Mouse (Mus musculus): ENCODE data around the gene Cadm4.

The Cadm4 gene

GRCm38 (mm10) chr7:24481474-24482207 is at the start of gene Cadm4:
Gene Cadm4, plus strand, starts transcription at chr7:24482023.
- DNase-seq (ENCODE audit: low spot score) = peak; percentile 87

- no peak for DNase-seq (ENCODE audit: low spot score)
Observed at GRCm38 (mm10) chr7:24435305-24435704, 46.5 kb upstream of the Cadm4 start.

DNA sequence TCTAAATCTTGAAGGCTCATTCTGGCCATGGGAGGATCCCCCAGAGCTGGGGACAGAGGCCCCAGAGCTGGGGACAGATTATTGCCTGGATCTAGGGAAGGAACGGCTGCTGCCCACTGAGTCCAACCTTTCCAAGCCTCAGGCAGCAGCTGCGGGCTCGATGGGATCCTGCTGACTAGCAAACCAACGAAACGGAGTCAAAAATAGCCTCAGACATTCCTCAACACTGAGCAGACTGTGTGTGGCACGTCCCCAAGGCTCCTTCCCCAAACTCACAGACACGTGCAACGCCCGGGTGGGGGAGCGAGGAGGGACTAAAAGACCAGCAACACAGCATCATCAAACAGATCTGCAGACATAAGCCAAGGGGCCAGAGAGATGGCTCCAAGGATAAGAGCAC is 43.8 kb upstream of the Cadm4 start:
- DNase-seq (ENCODE audit: low spot score) = no peak

GRCm38 (mm10) chr7:24439191-24439590 is 42.6 kb upstream of the Cadm4 start:
- DNase-seq (ENCODE audit: low spot score) = no peak

DNA sequence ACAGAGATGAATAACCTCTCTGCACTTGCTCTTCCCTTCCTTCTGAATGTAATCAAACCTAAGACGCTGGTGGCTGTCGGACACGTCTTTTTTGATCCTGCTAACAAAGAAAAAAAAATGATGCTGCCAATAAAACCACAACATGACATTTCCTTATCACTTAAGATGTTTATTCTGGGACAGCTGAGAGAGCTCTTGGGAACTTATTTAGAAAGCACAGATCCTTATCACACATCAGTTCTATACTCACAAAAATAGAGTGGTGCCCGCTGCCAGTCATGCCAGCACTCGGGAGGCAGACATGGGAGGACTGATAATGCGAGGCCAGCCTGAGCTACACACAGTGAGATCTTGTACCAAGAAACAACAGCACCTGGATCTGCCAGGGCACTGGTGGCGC is 41.9 kb upstream of the Cadm4 start:
- no peak for DNase-seq (ENCODE audit: low spot score)

DNA sequence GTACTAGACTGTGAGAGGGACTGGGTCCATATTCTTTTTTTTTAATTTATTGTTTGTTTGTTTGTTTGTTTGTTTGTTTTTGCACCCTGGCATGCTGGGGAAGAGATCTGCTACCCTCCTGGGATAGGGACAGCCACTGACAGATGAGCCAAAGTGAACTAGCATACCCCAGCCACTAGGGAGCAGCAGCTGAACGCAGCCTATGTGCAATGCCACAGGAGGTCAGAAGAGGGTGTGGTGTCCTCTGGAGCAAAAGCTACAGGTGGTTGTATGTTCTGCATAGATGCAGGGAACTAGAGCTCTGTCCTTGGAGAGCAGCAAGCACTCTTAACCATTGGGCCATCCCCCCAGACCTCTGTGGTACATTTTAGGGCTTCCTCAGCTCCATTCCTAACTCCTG is 40.0 kb upstream of the Cadm4 start:
- DNase-seq (ENCODE audit: low spot score) = peak; percentile 70

GRCm38 (mm10) chr7:24442313-24442712 is 39.5 kb upstream of the Cadm4 start:
- DNase-seq (ENCODE audit: low spot score) = no peak

GRCm38 (mm10) chr7:24445266-24445926 is 36.4 kb upstream of the Cadm4 start:
- DNase-seq (ENCODE audit: low spot score) = no peak

GRCm38 (mm10) chr7:24446697-24447340 is 35.0 kb upstream of the Cadm4 start:
- no peak for DNase-seq (ENCODE audit: low spot score)

DNA sequence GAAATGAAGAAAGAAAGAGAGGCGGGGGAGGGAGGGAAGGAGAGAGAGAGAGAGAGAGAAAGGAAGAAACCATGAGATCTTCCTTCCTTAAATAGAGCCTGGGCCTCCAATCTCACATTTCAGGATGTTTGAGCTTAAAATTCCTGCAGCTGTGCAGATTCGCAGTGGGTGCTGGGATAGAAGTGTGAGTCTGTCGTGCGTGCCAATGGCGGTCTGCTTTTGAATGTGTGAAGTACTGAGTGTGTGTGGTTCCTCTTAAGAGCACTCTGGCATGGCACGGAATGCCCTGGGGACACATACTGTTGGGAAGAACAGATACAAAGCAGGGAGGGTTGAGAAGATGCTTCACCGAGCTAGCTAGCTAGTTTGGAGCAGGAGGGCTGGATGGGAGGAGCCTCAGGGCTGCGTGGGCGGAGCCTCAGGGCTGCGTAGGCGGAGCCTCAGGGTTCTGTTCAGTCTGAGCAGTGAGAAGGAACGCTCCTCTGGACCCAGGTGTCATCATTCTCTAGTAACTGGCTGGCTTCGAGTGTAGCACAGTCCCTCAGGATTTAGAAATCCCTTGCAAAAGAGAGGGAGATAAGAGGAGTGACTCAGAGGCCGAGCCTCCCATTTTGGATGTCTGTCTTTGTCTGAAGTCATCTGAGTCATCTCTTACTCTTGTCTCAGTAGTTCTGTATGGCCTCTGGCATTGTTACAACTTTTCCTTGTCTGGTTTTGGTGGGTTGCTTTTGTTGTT is 32.9 kb upstream of the Cadm4 start:
- peak; percentile 20 for DNase-seq (ENCODE audit: low spot score)

GRCm38 (mm10) chr7:24450585-24451017 is 31.2 kb upstream of the Cadm4 start:
- no peak for DNase-seq (ENCODE audit: low spot score)

DNA sequence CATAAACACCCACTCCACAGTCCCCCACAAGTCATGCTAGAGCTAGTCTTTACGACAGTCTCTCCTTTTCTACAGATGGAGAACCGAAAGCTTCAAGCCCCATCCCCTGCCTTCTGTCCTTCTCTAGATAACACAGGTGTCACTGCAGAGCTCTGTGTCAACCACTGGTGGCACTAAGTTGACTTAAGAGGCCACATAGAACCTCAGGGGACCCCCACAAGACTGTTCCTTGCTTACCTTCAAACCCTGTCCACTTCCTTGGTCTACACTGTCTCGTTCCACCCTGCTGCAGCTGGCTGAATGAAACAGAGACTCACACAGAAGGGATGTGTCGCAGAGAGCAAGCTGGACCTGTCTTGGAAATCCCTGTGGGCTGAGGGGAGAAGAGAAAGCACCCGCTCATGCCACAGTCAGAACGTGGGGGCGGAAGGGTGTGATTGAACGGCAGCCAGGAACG is 29.9 kb upstream of the Cadm4 start, which contains the start of gene Irgc1:
TSS of gene Irgc1 (minus strand) at position 443 of the 457 bp plus-strand sequence.
- DNase-seq (ENCODE audit: low spot score) = no peak

GRCm38 (mm10) chr7:24454199-24454598 is 27.6 kb upstream of the Cadm4 start:
- DNase-seq (ENCODE audit: low spot score) = no peak

DNA sequence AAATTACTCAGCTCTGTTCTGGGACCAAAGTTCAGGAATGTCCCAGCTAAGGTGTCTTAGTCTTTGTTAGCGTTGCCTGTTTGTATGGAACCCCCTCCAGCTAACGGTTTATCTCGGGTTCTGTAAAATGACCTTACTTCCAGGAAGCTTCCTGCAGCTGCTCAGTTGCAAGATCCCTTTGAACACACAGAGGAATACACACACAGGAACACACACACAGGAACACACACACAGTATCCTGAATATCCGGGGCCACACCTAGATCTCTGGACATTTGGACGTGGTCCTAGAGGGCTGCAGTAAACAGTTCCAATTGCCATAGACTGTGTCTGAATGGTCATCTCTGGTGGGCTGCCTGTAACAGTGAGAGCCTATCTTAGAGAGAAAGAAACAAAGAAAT is 26.1 kb upstream of the Cadm4 start:
- no peak for DNase-seq (ENCODE audit: low spot score)

GRCm38 (mm10) chr7:24457726-24458370 is 24.0 kb upstream of the Cadm4 start:
- DNase-seq (ENCODE audit: low spot score) = no peak

GRCm38 (mm10) chr7:24459440-24459839 is 22.4 kb upstream of the Cadm4 start:
- DNase-seq (ENCODE audit: low spot score) = no peak

DNA sequence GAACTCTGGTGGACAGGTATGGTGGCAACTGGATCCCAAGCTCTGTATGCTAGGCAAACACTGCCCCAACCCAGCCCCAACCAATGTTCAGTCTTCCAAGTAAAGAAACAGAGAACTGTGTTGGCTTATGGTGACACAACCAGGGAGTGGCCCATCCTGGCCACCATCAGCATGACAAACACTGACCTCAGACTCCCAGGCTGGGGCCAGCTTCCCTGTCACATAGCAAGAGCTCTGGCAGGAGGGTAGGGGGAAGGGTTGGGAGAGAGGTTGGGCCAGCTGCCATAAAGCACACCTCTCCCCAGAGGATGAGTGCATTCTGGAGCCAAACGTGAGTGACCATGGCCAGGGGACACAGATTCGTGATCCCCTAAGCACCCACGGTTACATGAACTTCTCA is 22.0 kb upstream of the Cadm4 start:
- DNase-seq (ENCODE audit: low spot score) = no peak

DNA sequence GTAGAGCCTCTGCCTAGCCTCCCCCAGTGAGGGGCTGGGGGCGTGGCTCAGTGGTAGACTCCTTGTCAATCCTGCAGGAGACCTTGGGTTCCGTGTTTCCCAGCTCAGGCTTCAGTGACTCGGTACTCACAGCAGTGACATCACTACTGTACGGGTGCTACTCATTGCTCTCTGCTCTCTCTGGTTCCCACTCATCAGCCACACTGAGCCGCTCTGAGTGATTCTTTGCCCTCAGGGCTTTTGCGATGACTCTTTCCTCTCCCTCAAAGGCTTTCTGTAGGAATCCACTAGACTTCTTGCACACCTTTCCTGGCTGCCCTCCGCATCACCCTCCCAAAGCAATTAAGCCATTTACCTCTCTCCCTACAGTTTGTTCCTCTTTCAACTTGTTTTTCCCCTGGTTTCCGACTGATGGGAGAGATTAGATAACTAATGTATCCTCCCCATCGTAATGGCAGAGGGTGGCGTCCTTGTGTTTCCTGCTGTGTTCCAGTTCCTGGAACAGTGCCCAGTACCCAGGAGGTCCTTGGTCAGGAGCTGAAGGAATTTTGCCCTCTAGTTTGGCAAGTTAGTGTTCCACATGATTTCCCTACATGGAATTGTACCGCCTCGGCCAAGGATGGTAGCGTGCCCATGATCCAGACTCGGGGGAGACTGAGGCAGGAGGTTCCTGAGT is 20.3 kb upstream of the Cadm4 start:
- no peak for DNase-seq (ENCODE audit: low spot score)

GRCm38 (mm10) chr7:24462388-24463319 is 19.2 kb upstream of the Cadm4 start, which contains the start of gene Plaur:
Gene Plaur, plus strand, starts transcription at chr7:24462484.
- no peak for DNase-seq (ENCODE audit: low spot score)

DNA sequence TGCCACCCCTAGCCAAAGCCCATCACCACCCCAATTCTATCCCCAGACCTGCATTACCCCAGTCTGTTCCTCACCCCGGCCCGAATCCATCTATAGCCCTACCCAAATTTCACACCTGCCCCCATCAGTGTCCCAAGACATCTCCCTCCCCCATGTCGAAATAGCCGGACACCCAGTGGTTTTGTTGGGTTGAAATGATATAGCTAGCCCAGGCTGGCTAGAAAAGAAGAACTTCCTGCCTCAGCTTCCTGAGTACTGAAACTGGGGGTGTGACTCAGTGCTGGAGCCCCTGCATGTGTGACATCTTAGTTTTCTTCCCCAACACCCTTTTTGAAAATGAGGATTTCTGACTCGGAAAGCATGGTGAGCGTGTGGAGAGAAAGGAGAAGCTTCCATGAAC is 15.0 kb upstream of the Cadm4 start:
- DNase-seq (ENCODE audit: low spot score) = no peak
